Mouse (Mus musculus): ENCODE results near the gene Col6a3.
A peak's percentile ranks its signal among the peaks of the same experiment; 100 is the strongest.

The Col6a3 gene

DNA sequence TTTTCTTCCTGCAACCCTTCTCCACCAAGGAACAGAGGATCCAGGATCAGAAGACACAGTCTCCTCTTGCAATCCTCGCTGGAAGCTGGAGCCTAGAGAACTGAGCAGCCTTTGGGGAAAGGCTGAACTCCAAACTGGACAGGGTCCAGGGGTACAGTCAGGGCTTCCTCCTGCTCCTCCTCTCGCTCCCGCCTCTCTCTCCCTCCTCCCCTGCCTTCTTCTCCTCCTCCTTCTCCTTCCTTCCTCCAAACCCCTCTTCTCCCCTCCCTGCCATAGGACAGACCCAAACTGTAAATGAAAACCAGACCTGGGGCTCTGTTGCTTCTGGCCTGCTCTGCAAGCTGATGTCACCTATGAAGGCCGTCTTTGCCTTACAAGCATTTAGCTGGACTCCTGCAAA is at the start of gene Col6a3:
Gene Col6a3, minus strand, starts transcription at position 136 of the 400 bp plus-strand sequence.
- peak; percentile 40 for DNase-seq (ENCODE audit: low spot score)

DNA sequence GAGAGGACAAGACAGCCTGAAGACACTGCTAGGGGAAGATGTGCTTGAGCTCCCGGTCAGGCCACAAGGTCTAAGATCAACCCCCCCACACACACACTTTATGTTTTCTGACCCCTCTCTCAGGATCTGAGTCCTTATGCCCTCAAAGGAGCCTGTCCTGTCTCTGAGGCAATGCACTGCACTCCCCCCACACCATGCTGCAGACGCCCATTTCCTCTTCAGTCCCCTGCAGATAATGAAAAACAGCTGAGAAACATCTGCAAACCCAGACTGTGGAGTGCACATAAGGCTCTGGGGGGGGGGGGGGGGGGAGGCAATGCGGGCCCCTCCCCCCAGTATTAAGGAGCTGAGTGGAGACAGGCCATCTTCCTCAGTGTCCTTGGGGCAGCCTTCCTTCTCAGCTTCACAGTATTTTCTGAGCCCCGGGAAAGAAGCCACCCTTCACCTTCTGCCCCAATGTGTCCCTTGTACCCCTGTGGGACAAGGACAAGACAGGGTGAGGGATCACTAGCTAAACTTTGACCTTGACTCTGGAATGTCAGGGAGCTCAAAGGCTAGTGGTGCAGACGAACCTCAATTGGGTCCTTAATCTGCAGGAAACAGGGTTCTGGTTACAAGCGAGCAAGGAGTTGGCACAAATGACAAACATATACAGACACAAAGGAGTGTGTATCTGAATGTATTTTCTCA is 42.1 kb upstream of the Col6a3 start:
- no peak for DNase-seq (ENCODE audit: low spot score)

DNA sequence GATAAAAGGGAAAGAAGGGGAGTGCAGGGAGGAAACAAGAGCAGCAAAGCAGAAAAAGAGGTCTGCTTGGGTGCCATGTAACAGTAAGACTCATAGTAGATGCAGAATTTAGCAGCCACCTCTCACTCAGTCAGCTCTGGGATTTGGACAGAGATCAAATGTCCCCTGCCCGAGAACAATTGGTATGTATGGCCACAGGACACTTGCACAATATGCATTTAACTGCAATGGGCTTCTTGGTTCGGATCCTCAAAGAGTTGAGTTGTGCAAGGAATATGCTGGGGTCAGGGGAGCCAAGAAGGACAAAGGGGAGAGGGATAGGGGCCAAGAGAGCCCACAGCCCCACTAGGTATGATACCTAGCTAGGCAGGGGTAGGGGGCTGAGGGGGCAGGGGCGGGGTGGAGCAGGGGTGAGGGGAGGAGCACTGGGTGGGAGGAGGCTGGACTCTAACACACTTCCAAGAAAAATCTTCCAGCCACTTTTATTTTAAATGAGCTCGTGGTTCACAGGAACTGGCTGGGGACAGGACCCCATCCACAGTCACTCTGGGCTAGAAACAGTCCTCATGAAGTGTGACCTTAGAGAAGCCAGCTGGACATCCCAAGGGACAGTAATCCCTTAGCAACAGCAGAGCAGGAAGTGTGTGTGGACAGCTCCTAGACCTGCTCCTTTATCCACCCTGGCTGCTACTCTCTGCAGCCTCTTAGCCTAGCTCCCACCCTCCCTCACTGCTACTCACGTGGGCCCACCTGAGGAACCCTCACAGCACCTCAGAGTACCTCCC is 32.9 kb upstream of the Col6a3 start:
- no peak for DNase-seq (ENCODE audit: low spot score)

DNA sequence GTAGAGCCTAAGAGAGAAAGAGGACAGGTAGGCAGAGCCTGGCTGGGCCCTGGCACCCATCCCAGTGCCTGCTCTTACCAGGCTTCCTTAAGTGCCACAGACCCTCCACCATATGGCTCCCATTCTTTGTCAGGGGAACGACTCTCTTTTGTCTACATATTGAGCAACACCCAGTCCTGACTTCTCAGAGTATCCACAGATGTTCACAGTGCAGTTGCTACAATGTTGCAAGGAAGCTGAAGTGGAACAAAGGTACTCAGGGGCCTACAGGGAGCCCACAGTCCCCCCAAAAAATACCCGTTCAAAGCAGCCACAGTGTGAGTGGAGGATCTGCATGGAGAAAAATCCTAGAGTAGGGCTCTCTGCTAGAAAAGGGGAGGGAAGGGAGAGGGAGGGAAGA is 32.2 kb upstream of the Col6a3 start:
- no peak for DNase-seq (ENCODE audit: low spot score)

DNA sequence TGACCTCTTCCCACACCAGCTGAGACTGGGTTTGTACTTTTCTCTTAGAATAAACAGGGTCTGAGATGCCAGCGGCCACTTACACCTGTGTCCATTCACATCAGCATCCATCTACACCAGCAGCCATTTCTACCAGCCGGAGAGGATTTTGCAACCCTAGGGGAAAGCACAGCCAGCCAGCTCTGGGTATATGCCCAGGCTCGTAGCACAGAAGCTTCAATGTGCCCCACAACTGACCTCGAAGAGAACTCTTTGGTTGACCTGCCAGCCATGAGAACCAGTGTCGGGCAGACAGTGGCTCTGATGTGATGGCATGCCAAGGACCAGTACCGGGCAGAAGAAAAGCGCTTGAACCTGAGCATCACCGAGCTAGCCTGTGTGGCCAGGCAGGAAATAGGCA is 31.6 kb upstream of the Col6a3 start:
- DNase-seq (ENCODE audit: low spot score), result no peak

DNA sequence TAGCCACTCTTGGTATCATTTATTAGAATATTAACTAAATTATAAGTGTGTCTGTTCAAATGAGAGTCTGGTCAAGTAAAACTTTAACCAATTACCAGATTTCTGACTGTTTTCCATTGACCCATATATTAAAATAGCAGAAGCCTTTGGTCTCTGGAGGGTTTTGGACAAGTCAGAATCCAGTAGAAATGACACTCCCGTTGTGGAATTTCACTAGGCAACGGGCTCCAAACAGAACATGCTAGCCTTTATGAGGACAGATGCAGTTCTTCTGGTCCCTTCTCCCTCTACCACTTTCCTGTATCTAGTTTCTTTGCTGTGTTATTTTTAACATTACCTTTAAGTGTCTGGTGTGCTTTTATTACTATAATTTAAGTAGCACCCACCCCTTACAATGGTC is 26.8 kb upstream of the Col6a3 start:
- DNase-seq (ENCODE audit: low spot score), result no peak

DNA sequence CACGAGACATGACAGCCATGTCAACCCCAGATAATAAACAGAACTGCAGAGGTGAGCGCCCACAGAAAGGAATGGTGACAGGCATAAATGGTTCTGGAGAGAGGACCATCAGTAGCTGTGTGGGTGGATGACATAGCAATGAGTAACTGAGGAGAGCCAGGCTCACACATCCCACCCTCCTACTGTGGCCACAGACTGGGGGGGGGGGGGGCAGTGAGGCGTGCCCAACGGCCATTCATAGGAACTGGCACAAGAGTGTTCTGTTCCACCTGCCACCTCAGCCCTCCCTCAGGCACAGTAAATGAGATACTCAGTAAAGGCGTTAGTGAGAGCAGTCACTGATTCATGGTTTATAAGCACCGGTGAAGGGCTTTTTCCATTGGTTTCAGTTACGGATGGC is 23.0 kb upstream of the Col6a3 start:
- DNase-seq (ENCODE audit: low spot score), result no peak

DNA sequence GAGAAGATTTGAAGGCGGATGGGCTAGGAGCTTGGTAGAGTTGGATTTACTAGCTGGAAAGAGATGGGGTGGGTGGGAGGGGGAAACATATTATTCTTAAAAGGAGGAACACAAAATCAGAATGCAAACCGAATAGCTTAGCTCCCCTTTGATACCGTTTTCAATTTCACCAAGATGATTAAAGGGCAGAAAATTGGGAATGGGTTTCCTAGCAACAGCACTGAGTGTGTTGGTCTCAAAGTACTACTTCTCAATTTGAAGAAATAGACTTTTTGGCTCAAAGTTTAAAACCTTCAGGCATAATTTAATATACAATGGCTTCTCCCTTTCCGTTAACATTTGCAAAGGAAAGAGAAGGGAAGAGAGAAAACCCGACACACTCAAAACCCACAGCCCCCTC is 12.1 kb upstream of the Col6a3 start:
- DNase-seq (ENCODE audit: low spot score), result no peak

DNA sequence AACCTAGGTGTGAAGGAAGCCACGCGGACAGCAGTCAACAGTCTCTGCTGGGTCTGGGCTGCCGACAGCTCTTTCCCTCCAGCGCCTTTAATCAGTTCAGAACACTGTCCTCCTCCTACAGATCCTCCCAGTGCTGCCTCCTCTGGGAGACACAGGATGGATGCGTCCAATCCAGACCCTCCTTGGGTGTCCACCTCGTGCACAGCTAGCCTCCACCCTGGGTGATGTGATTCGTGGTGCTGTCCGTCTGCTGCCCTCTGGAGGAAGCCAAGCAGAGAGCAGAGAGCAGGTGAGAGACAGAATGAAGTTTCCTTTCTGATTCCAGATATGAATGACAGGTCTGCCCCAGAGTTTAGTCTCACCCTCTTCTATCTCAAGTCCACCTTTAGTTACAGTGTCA is 6.1 kb upstream of the Col6a3 start:
- peak; percentile 34 for DNase-seq (ENCODE audit: low spot score)

DNA sequence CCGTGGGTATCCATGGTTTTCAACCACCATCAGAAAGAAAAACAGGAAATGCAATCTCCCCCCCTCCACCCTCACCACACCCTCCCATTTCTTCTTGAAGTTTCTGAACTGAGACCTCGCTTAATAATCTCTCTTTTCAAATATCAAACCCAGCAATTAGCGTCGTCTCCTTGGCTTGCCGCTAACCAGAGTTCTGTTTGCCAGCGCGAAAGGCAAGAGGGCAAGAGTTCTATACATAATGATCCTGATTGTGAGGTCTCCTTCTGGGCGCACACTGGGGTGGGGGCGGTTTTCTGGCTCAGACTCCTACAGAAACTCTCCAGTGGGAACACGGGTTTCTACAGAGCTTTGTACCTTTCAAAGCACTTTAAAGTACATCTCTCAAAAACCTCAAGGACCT is 1.4 kb upstream of the Col6a3 start:
- DNase-seq (ENCODE audit: low spot score), result no peak

DNA sequence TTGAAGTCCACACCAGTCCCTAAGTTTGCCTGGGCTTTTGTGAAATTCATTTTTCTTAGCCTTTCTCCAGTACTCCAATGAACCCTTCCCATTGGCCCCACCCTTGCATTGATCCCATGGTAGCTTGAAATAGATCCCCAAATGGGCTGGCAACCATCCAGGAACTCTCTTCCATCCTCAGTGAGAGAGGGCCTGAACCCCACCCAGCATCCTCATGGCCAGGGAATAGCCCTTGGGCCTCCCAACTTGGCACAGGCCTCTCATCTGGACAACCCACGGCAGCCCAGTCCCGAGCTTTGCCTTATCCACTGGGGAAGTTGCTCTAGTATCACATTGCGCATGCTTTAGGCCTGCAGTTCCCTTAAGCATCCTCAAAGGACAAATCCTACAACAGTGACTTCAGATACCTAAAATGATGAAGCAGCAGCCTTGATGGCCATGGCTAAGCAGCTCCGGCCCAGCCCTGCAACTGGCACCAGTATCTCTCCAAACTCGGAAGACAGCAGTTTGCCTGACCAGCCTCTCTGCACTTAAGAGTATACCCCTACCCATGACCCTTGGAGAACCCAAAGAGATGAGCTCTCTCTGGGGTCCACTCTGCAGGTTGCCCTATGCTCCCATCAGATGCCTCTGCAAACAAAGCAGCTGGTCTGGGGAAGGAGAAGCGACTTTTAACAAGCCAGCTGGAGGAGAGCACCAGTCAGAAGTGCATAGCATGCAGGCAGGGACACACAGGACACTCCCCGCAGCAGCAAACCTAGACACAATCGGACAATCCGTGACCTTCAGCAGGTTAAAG is 783 bp downstream of the Col6a3 start:
- no peak for DNase-seq (ENCODE audit: low spot score)

DNA sequence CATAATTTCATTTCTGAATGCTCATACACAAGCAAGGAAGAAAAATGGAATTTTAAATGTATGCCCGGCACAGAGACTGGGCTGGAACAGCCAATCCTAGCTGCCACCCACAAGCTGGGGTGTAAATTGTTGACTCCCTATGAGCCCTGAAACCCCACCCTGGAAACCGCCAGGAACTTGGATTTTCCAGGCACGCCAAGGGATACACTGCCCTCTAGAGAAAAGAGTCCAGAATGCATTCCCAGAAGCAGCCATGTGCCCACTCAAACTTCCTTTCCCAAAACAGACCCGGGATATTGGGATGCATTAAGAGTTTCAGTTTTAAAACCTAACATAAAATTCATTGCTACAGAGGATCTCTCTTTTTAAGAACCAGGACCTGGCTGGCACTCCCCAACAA is 3.5 kb downstream of the Col6a3 start:
- peak; percentile 17 for DNase-seq (ENCODE audit: low spot score)

DNA sequence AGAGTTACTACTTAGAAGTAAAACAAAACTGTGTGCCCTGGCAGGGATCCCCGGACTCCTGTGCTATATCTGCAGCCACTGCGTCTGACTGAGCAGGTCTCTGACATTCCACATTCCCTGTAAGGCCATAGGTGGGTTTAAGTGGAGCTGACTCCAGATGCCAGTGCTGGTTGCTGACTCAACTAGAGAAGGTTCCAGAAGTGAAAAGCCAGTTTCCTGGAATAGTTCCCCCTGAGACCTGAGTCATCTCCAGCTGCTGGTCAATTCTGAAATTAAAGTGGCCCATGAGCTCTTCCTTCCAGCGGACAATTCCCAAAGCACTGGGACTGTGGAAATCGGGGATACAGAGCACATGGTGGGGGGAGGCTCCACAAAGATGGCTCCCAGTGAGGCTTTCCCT is 5.1 kb downstream of the Col6a3 start:
- DNase-seq (ENCODE audit: low spot score), result no peak

DNA sequence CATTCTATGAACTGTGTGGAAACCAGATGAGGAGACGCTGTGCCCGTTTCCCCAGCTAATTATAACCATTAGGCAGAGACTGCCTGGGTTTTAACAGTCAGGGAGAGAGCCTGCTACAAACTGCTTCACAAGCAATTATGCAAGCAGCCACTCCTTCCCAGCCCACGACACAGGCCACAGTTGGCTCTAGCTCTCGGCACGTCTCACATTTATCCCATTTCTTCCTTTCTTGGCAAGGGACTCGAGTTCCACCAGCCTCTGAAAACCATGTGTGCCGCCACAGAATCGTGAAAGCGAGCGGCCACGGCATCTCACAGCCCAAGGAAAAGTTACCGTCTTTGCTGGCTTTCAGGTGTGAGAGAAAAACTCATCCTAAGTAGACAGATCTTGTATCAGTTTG is 5.5 kb downstream of the Col6a3 start:
- peak; percentile 19 for DNase-seq (ENCODE audit: low spot score)

DNA sequence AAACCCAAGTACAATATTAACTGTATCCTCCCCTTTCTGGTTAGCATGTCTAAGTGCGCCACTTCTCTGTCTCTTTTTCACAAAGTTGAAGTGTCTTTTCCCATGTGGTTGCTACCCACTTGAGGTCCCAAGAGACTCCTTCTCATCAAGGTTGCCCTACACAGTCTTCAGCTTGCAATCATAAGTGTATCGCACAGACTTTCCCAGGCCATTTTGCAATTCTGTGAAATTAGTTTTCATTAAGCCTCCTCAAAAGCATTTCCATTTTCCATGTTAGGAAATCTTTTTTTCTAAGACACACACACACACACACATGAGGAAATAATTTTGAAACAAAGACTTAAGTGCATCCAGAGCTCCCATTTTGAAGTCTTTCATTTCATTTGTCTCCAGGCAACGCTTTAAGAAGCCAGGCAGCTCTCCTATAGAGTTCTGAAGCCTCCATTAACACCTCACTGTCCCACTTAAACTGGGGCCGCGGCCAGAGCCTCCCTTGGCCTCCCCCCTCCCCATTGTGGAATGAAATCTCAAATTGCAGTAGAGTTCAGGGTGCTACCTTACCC is 7.5 kb downstream of the Col6a3 start:
- DNase-seq (ENCODE audit: low spot score), result no peak

DNA sequence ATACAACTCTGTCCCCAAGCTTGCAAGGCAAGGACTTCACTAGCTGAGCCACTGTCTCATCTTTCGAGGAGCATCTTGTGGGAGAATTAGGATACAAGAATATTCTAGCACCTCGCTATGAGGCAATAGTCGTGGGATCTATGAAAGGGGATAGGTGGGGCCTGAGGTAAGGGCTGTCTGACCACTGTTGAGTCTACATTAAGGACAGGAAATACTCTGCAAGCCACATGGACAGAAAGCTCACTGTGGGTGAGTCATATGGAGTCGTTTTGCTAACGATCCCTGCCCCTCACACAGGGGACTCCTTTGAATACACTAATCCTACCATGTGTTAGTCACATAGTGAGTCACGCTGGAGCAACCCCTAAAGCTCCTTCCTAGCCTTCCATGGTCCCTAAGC is 9.1 kb downstream of the Col6a3 start:
- no peak for DNase-seq (ENCODE audit: low spot score)

DNA sequence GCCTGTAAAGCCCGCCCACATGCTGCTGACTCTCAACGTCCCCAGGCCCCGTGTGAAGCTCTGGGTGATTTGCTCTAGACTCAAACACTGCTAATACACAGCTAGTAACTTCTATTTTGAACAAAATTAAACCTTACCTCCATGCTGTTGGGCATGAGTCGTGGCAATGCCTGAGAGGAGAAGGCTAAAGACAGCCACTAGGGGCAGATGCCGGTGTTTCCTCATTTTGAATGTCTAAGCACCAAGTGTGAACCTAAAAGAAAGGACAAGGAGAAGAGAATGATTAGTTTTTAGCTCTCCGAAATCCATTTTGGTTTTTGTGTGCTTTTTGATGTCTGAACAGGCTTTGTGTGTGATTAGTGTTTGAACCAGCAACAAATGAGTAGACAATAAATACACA is 13.8 kb downstream of the Col6a3 start:
- DNase-seq (ENCODE audit: low spot score), result no peak

DNA sequence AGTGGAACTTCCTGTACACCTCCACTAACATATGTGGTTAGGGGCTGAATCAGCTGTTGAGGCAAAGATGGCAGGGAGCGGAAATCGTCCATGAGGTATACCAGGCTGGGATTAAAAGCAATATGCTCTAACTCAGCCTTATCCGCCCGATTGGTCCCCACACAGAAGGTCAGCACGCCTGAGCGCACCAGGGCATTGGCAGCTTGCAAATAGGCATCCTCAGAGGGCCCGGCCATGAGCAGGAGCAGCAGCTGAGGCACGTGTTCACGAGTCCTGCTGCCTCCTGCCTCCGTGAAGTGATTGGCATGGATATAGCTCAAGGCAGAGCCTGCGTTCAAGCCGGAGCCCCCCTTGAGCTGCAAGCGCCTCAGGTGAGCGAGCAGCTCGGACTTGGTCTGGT is 30.5 kb downstream of the Col6a3 start:
- no peak for DNase-seq (ENCODE audit: low spot score)

DNA sequence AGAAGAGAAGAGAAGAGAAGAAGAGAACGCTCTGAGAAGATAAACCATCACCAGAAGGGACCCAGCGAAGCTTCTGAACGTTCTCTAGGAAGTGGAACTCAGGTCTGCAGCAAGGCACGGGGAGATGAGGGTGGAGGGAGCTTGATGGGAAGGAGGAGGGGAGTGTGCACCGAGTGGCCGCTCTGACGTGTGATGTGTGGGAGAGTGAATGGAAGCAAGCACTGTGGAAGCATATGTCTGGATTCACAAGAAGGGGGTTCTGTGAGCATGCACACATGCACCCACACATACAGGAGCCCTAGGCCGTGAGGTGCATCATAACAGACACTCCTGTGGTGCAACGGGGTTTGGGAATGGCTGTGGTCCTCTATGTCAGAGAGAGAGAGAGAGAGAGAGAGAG is 34.8 kb downstream of the Col6a3 start:
- no peak for DNase-seq (ENCODE audit: low spot score)

DNA sequence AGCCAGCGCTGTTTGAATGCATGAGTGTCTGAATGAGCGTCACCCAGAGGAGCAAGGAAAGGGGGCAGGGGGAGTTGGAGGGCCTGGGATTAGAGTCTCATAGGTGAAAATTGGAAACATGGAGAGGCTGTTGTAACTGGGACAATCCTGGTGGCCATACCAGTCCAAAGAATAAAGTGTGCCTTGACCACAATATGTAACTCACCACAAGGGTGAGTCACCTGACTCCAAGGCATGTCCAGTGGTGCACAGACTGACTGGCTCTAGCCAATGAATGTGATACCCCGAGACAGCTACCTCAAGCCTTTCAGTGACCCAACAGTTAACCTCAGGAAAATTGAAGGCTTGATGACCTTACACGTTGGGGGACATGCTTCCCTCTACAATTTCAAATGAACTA is 40.7 kb downstream of the Col6a3 start:
- DNase-seq (ENCODE audit: low spot score), result no peak

DNA sequence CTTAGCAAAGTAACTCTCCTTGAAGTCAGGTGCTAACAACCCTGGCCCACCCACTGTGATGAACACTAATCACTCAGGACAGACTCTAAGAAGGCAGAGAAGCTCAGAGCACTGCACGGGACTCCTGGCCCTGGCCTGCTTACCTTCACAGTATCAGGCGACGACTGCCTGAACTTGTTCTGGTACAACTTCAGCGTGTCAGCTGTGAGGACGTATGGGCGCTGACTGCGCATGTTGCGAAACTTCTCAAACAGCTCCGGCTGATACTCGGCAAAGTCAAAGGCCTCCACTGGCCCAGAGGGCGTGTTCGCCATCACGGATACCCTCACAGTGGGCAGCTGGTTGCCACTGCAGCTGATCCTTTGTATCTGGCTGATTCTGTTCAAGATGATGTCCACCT is 42.7 kb downstream of the Col6a3 start:
- no peak for DNase-seq (ENCODE audit: low spot score)

DNA sequence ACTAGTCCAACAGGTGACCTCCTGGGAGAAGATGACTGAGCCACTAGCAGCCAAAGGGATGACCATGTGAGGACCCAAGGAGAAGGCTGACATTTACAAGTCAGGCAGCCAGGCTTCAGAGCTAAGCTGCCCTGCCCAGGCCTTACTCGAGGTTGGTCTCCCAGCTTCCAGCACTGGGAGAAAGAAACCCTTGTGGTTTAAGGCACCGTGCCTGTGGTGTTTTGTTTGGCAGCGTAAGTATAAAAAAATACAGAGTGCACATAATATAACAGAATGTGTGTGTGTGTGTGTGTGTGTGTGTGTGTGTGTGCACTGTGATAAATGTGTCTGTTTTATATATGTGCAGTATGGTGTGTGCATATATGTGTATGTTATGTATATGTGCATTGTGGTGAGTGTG is 43.3 kb downstream of the Col6a3 start:
- no peak for DNase-seq (ENCODE audit: low spot score)

Data from ovary, adult 18-20 months (tissue).